Mouse (Mus musculus): ENCODE data around the gene Sipa1l3.
A peak's percentile ranks its signal among the peaks of the same experiment; 100 is the strongest.

Gene Sipa1l3

GRCm38 (mm10) chr7:29393292-29393691, 125.1 kb downstream of the Sipa1l3 start:
- Histone ChIP-seq H3K36me3 (ENCODE audit: insufficient read depth, low read length) (peaks cover 56% of the 10 kb centered on the region), H3K4me3 (replicated peaks; ENCODE audit: low read length) (no peak overlapping the region), H3K9me3 (ENCODE audit: low read length) (no peaks in the 10 kb centered on the region), H3K4me1 (replicated peaks; ENCODE audit: low read depth, low read length) (peaks cover 77% of the 10 kb centered on the region), H3K27me3 (ENCODE audit: insufficient read depth, low read length) (no peaks in the 10 kb centered on the region)
- TF ChIP-seq CTCF (conservative IDR thresholded peaks at IDR 0.05; ENCODE audit: low read length) (no peak), POU5F1 (IDR thresholded peaks at IDR 0.05; ENCODE audit: borderline replicate concordance, low read length) (no peak), NANOG (IDR thresholded peaks at IDR 0.05; ENCODE audit: borderline replicate concordance, low read length) (no peak)

GRCm38 (mm10) chr7:29392805-29393204, 125.6 kb downstream of the Sipa1l3 start:
- Histone ChIP-seq H3K27me3 (ENCODE audit: insufficient read depth, low read length) (no peaks in the 10 kb centered on the region), H3K4me3 (replicated peaks; ENCODE audit: low read length) (no peak overlapping the region), H3K4me1 (replicated peaks; ENCODE audit: low read depth, low read length) (peaks cover 81% of the 10 kb centered on the region), H3K36me3 (ENCODE audit: insufficient read depth, low read length) (peaks cover 54% of the 10 kb centered on the region), H3K9me3 (ENCODE audit: low read length) (no peaks in the 10 kb centered on the region)
- TF ChIP-seq CTCF (conservative IDR thresholded peaks at IDR 0.05; ENCODE audit: low read length) (no peak), POU5F1 (IDR thresholded peaks at IDR 0.05; ENCODE audit: borderline replicate concordance, low read length) (no peak)

GRCm38 (mm10) chr7:29391761-29392512, 126.5 kb downstream of the Sipa1l3 start:
- H3K36me3 ChIP-seq (ENCODE audit: insufficient read depth, low read length) = peaks cover 54% of the 10 kb centered on the region
- H3K4me3 ChIP-seq (replicated peaks; ENCODE audit: low read length) = peak overlapping the region; percentile 68
- H3K27me3 ChIP-seq (ENCODE audit: insufficient read depth, low read length) = no peaks in the 10 kb centered on the region
- H3K9me3 ChIP-seq (ENCODE audit: low read length) = no peaks in the 10 kb centered on the region
- no peak for TF ChIP-seq NANOG (IDR thresholded peaks at IDR 0.05; ENCODE audit: borderline replicate concordance, low read length)
- TF ChIP-seq CTCF (conservative IDR thresholded peaks at IDR 0.05; ENCODE audit: low read length) = no peak
- no peak for TF ChIP-seq POU5F1 (IDR thresholded peaks at IDR 0.05; ENCODE audit: borderline replicate concordance, low read length)
- peaks cover 82% of the 10 kb centered on the region for H3K4me1 ChIP-seq (replicated peaks; ENCODE audit: low read depth, low read length)

GRCm38 (mm10) chr7:29391112-29391760, 127.2 kb downstream of the Sipa1l3 start:
- Histone ChIP-seq H3K36me3 (ENCODE audit: insufficient read depth, low read length) (peaks cover 54% of the 10 kb centered on the region), H3K27me3 (ENCODE audit: insufficient read depth, low read length) (no peaks in the 10 kb centered on the region), H3K9me3 (ENCODE audit: low read length) (no peaks in the 10 kb centered on the region), H3K4me1 (replicated peaks; ENCODE audit: low read depth, low read length) (peaks cover 82% of the 10 kb centered on the region), H3K4me3 (replicated peaks; ENCODE audit: low read length) (peak overlapping the region; percentile 68)
- TF ChIP-seq CTCF (conservative IDR thresholded peaks at IDR 0.05; ENCODE audit: low read length) (no peak), POU5F1 (IDR thresholded peaks at IDR 0.05; ENCODE audit: borderline replicate concordance, low read length) (no peak), NANOG (IDR thresholded peaks at IDR 0.05; ENCODE audit: borderline replicate concordance, low read length) (no peak)

- Histone ChIP-seq H3K9me3 (ENCODE audit: low read length) (no peaks in the 10 kb centered on the region), H3K36me3 (ENCODE audit: insufficient read depth, low read length) (peaks cover 53% of the 10 kb centered on the region), H3K27me3 (ENCODE audit: insufficient read depth, low read length) (no peaks in the 10 kb centered on the region), H3K4me3 (replicated peaks; ENCODE audit: low read length) (no peak overlapping the region), H3K4me1 (replicated peaks; ENCODE audit: low read depth, low read length) (peaks cover 71% of the 10 kb centered on the region)
- TF ChIP-seq NANOG (IDR thresholded peaks at IDR 0.05; ENCODE audit: borderline replicate concordance, low read length) (no peak), POU5F1 (IDR thresholded peaks at IDR 0.05; ENCODE audit: borderline replicate concordance, low read length) (no peak), CTCF (conservative IDR thresholded peaks at IDR 0.05; ENCODE audit: low read length) (no peak)
These were observed 128.2 kb downstream of the Sipa1l3 start for GRCm38 (mm10) chr7:29390234-29390633.

GRCm38 (mm10) chr7:29387524-29388068, 130.8 kb downstream of the Sipa1l3 start:
- H3K36me3 ChIP-seq (ENCODE audit: insufficient read depth, low read length) = peaks cover 52% of the 10 kb centered on the region
- peaks cover 64% of the 10 kb centered on the region for H3K4me1 ChIP-seq (replicated peaks; ENCODE audit: low read depth, low read length)

GRCm38 (mm10) chr7:29386349-29386748, 132.1 kb downstream of the Sipa1l3 start:
- Histone ChIP-seq H3K9me3 (ENCODE audit: low read length) (no peaks in the 10 kb centered on the region), H3K4me1 (replicated peaks; ENCODE audit: low read depth, low read length) (peaks cover 65% of the 10 kb centered on the region), H3K4me3 (replicated peaks; ENCODE audit: low read length) (no peak overlapping the region), H3K36me3 (ENCODE audit: insufficient read depth, low read length) (peaks cover 64% of the 10 kb centered on the region), H3K27me3 (ENCODE audit: insufficient read depth, low read length) (no peaks in the 10 kb centered on the region)
- TF ChIP-seq NANOG (IDR thresholded peaks at IDR 0.05; ENCODE audit: borderline replicate concordance, low read length) = no peak
- no peak for TF ChIP-seq POU5F1 (IDR thresholded peaks at IDR 0.05; ENCODE audit: borderline replicate concordance, low read length)
- no peak for TF ChIP-seq CTCF (conservative IDR thresholded peaks at IDR 0.05; ENCODE audit: low read length)

More at GRCm38 (mm10) chr7:29387524-29388068, 130.8 kb downstream of the Sipa1l3 start:
- Histone ChIP-seq H3K4me3 (replicated peaks; ENCODE audit: low read length) (peak overlapping the region; percentile 43), H3K27me3 (ENCODE audit: insufficient read depth, low read length) (no peaks in the 10 kb centered on the region), H3K9me3 (ENCODE audit: low read length) (no peaks in the 10 kb centered on the region)
- TF ChIP-seq NANOG (IDR thresholded peaks at IDR 0.05; ENCODE audit: borderline replicate concordance, low read length) (no peak), CTCF (conservative IDR thresholded peaks at IDR 0.05; ENCODE audit: low read length) (no peak), POU5F1 (IDR thresholded peaks at IDR 0.05; ENCODE audit: borderline replicate concordance, low read length) (no peak)

- no peak overlapping the region for H3K4me3 ChIP-seq (replicated peaks; ENCODE audit: low read length)
- no peaks in the 10 kb centered on the region for H3K9me3 ChIP-seq (ENCODE audit: low read length)
- peaks cover 62% of the 10 kb centered on the region for H3K4me1 ChIP-seq (replicated peaks; ENCODE audit: low read depth, low read length)
- no peaks in the 10 kb centered on the region for H3K27me3 ChIP-seq (ENCODE audit: insufficient read depth, low read length)
- TF ChIP-seq POU5F1 (IDR thresholded peaks at IDR 0.05; ENCODE audit: borderline replicate concordance, low read length) = no peak
- no peak for TF ChIP-seq NANOG (IDR thresholded peaks at IDR 0.05; ENCODE audit: borderline replicate concordance, low read length)
- no peak for TF ChIP-seq CTCF (conservative IDR thresholded peaks at IDR 0.05; ENCODE audit: low read length)
- peaks cover 70% of the 10 kb centered on the region for H3K36me3 ChIP-seq (ENCODE audit: insufficient read depth, low read length)
These were observed 132.7 kb downstream of the Sipa1l3 start for GRCm38 (mm10) chr7:29385791-29386190.

All from E14TG2a.4 (cell line).